ENCODE assay signal across 8 mouse cellular contexts in genomic region chr4:141060426-141061301, GRCm38 (mm10). TPM values are rescaled to one million over a fixed set of nuclear protein-coding genes. Genes with fewer than 3 reads are reported as not detected.
DNase-seq lines count a peak whose midpoint lies in the region; ATAC-seq and TF ChIP-seq lines count a peak whose summit lies in the region.

TSS of gene Crocc (minus strand) at chr4:141060550.

- TF ChIP-seq CTCF in Patski (IDR thresholded peaks at IDR 0.05) = no peak

- peak within 1 kb of the TSS; percentile 85 for H3K9ac ChIP-seq in hindbrain, embryonic 13.5 days

- H3K4me3 ChIP-seq in hindbrain, embryonic 13.5 days = peak within 1 kb of the TSS; percentile 60

- peak within 1 kb of the TSS; percentile 96 for H3K27ac ChIP-seq in hindbrain, embryonic 13.5 days

- peak; percentile 89 for ATAC-seq in Patski
- peak; percentile 94 for ATAC-seq in hindbrain, embryonic 13.5 days (ENCODE audit: low FRiP score)

- H3K9me3 ChIP-seq in hindbrain, embryonic 13.5 days = no peaks in the 10 kb centered on the region

- peaks cover 18% of the 10 kb centered on the region for H3K36me3 ChIP-seq in hindbrain, embryonic 13.5 days

- under 1% methylated on average over 77 of the region's 77 CpGs for WGBS in hindbrain, embryonic 13.5 days

- H3K4me2 ChIP-seq in hindbrain, embryonic 13.5 days = peak within 1 kb of the TSS; percentile 74

- DNase-seq in Patski (ENCODE audit: low read depth, low spot score) = peak; percentile 95
- peak; percentile 100 for DNase-seq in cerebellum, postnatal 14 days
- DNase-seq in frontal cortex, postnatal 14 days (ENCODE audit: low spot score in 2 of 2) = peak; percentile 96 to 99
- DNase-seq in layer of hippocampus, postnatal 25 days (ENCODE audit: extremely low spot score in 1 of 2, low spot score in 1 of 2) = peak; percentile 99 to 100
- peak; percentile 98 for DNase-seq in lung, postnatal 25 days (ENCODE audit: low spot score)
- peak; percentile 100 for DNase-seq in retina, embryonic 14.5 days (ENCODE audit: low spot score)
- DNase-seq in thymus, postnatal 4 days = peak; percentile 100

- CTCF ChIA-PET in Patski (lab: Charles Lee) = interaction anchor here (1.2 kb wide), 1 partner anchor 29 kb away, joined by 3 read pairs; no protein-coding TSS in a partner anchor

- in situ Hi-C loops in Patski (cut with MboI; ENCODE audit: low pct_unique_long_range_greater_than_20kb) = no loop called here

- H3K27me3 ChIP-seq in Patski = no peaks in the 10 kb centered on the region
- H3K27me3 ChIP-seq in hindbrain, embryonic 13.5 days = no peaks in the 10 kb centered on the region

- H3K4me1 ChIP-seq in hindbrain, embryonic 13.5 days (replicated peaks) = peaks cover 23% of the 10 kb centered on the region

- POLR2A ChIA-PET in Patski (lab: Charles Lee) = interaction anchor here (0.6 to 1.1 kb wide), 2 partner anchors 9 to 267 kb away, joined by 3 read pairs; no protein-coding TSS in a partner anchor

RNA-seq across cellular contexts. Expression of gene Crocc, which starts in this region (rescaled TPM):
- polyA plus RNA-seq in Patski (2021) = 11.9 TPM
- 6.0 and 6.2 TPM in 2 replicates for polyA plus RNA-seq in hindbrain, embryonic 13.5 days (2015; fragmentation: Nextera tagmentation; extraction: Ambion mirVana)
- 10 to 100 TPM; 46.3 to 73.9 TPM for total RNA-seq in layer of hippocampus, postnatal 25 days (2021)

Comparison
In these comparisons a context has a peak if more than half of its experiments do, and no peak if none do; other contexts are left out.
1. Peak in every context shown above with its lines: DNase-seq, ATAC-seq, H3K4me3 ChIP-seq and H3K27ac ChIP-seq.